Mouse (Mus musculus): ENCODE measurements around the gene Tcp11l2. TPM values are rescaled to one million over a fixed set of nuclear protein-coding genes. Genes with fewer than 3 reads are reported as not detected.

The Tcp11l2 gene
- polyA plus RNA-seq, 1 experiment from 2014 or later, result 15.0 TPM

DNA sequence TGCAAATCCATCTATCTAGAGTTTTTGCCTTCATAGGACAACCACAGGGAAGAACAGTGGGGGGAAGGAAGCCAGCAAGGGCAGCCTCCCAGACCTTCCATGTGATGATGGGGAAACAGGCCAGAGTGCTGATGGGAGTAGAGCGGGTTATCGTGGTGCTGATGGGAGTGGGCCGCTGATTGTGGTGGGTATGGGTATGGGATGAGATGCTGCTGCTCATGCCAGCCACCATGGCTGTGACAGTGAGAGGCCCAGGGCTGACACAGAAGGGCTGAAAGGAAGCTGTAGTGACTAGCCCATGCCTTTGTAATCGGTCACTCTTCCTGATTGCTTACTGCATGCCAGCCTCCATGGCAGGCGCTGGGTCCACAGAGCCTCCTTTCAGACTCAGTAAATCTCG, 36.8 kb upstream of the Tcp11l2 start:
- WGBS, result 86% methylated on average over 6 of the region's 6 CpGs
- Histone ChIP-seq H3K4me3 (replicated peaks) (no peak overlapping the region), H3K27me3 (no peaks in the 10 kb centered on the region), H3K36me3 (no peaks in the 10 kb centered on the region), H3K9ac (replicated peaks) (no peak overlapping the region), H3K4me1 (replicated peaks) (peaks cover 6% of the 10 kb centered on the region; the same call in 1 of the 2 replicates), H3K4me2 (no peak overlapping the region), H3K27ac (no peak overlapping the region), H3K9me3 (no peaks in the 10 kb centered on the region)
- ATAC-seq (ENCODE audit: insufficient number of reproducible peaks, insufficient read depth, low FRiP score, low TSS enrichment, low read depth), result no peak

GRCm38 (mm10) chr10:84542802-84543658, 33.4 kb upstream of the Tcp11l2 start:
- Histone ChIP-seq H3K27me3 (no peaks in the 10 kb centered on the region), H3K4me3 (replicated peaks) (no peak overlapping the region), H3K36me3 (no peaks in the 10 kb centered on the region), H3K9me3 (no peaks in the 10 kb centered on the region), H3K9ac (replicated peaks) (no peak overlapping the region), H3K4me1 (replicated peaks) (peaks cover 6% of the 10 kb centered on the region; the same call in 1 of the 2 replicates), H3K4me2 (no peak overlapping the region), H3K27ac (no peak overlapping the region)
- ATAC-seq (ENCODE audit: insufficient number of reproducible peaks, insufficient read depth, low FRiP score, low TSS enrichment, low read depth), result no peak
- 67% methylated on average over 11 of the region's 11 CpGs for WGBS

DNA sequence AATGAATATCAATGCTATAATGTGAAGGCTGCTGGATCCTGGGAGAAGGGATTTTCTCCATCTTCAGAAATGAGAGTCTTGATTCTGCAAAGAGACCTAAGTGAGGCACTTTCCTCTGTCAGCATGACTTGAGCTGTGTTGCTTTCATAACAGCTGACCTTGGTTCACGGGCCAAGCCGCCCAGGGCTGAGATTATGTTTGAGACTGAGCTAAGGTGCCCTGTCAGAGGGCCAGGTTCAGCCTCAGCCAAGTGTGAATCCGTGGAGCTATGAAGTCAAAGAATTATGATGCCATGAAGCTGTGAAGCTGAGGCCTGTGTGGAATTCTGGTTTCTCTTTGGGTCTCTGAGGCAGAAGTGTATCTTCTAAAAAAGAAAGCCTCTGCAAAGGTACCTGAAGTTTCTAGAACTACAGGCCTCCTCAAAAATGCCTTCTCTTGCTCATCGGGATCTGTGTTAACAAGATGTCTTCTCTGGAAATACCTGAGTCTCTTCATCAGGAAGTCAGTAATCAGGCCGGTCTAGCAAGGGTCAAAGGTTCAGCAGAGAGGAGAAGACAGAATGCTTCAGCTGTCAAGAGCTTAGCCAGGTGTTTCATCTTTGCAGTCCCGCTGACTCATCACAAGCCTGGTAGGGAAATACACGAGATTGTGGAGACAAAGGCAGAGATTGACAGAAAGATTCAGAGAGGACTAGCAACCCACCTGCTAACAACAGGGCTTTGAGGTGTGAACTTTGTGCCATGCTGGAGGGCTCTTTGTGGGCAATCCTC, 31.4 kb upstream of the Tcp11l2 start:
- Histone ChIP-seq H3K36me3 (no peaks in the 10 kb centered on the region), H3K9ac (replicated peaks) (no peak overlapping the region), H3K9me3 (no peaks in the 10 kb centered on the region), H3K27me3 (no peaks in the 10 kb centered on the region), H3K4me3 (replicated peaks) (no peak overlapping the region), H3K27ac (no peak overlapping the region), H3K4me1 (replicated peaks) (peaks cover 6% of the 10 kb centered on the region; the same call in 1 of the 2 replicates), H3K4me2 (no peak overlapping the region)
- no peak for ATAC-seq (ENCODE audit: insufficient number of reproducible peaks, insufficient read depth, low FRiP score, low TSS enrichment, low read depth)
- 56% methylated on average over 7 of the region's 7 CpGs for WGBS

GRCm38 (mm10) chr10:84549146-84549919, 27.1 kb upstream of the Tcp11l2 start:
- no peak overlapping the region for H3K27ac ChIP-seq
- H3K4me3 ChIP-seq (replicated peaks), result no peak overlapping the region
- WGBS, result 85% methylated on average over 17 of the region's 17 CpGs
- no peaks in the 10 kb centered on the region for H3K9me3 ChIP-seq
- H3K4me2 ChIP-seq, result no peak overlapping the region
- H3K4me1 ChIP-seq (replicated peaks), result peaks cover 2% of the 10 kb centered on the region; the same call in 1 of the 2 replicates
- H3K36me3 ChIP-seq, result no peaks in the 10 kb centered on the region
- H3K9ac ChIP-seq (replicated peaks), result no peak overlapping the region
- no peak for ATAC-seq (ENCODE audit: insufficient number of reproducible peaks, insufficient read depth, low FRiP score, low TSS enrichment, low read depth)
- no peaks in the 10 kb centered on the region for H3K27me3 ChIP-seq

DNA sequence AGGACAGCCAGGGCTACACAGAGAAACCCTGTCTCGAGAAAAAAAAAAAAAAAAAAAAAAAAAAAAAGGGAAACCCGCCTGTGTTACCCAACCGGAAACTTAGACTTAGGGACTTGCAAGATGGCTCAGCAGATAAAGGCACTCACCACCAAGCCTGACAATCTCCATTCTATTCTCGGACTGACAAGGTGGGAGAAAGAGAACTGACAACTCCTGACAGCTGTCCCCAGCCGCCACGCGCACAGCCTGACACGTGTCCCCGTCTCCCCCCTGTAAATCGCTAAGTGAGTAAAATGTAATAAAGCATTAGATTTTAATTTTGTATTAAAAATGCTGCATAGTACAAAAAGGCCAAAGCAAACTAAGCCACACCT, 26.5 kb upstream of the Tcp11l2 start:
- 83% methylated on average over 10 of the region's 10 CpGs for WGBS
- ATAC-seq (ENCODE audit: insufficient number of reproducible peaks, insufficient read depth, low FRiP score, low TSS enrichment, low read depth), result no peak

DNA sequence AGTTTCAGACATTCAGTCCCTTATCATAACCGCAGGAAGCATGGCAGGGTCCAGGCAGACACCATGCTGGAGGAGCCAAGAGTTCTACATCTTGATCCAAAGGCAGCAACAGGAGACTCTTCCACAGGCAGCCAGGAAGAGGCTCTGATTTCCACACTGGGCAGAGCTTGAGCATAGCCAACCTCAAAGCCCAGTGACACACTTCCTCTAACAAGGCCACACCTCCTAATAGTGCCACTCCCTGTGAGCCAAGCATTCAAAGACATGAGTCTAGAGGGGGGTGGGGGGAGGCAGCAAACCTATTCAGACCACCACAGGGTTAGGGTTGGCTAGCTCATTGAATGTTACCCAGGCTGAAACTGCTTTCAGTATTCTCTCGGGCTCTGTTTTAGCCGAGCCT, 24.6 kb upstream of the Tcp11l2 start:
- H3K36me3 ChIP-seq, result no peaks in the 10 kb centered on the region
- no peak for ATAC-seq (ENCODE audit: insufficient number of reproducible peaks, insufficient read depth, low FRiP score, low TSS enrichment, low read depth)
- no peak overlapping the region for H3K4me2 ChIP-seq
- H3K27ac ChIP-seq, result no peak overlapping the region
- no peaks in the 10 kb centered on the region for H3K9me3 ChIP-seq
- 89% methylated on average over 3 of the region's 3 CpGs for WGBS
- H3K4me3 ChIP-seq (replicated peaks), result no peak overlapping the region
- no peaks in the 10 kb centered on the region for H3K4me1 ChIP-seq (replicated peaks)
- no peaks in the 10 kb centered on the region for H3K27me3 ChIP-seq
- H3K9ac ChIP-seq (replicated peaks), result no peak overlapping the region

More for the DNA sequence above, 26.5 kb upstream of the Tcp11l2 start:
- Histone ChIP-seq H3K9me3 (no peaks in the 10 kb centered on the region), H3K27ac (no peak overlapping the region), H3K4me3 (replicated peaks) (no peak overlapping the region), H3K36me3 (no peaks in the 10 kb centered on the region), H3K4me1 (replicated peaks) (no peaks in the 10 kb centered on the region), H3K9ac (replicated peaks) (no peak overlapping the region), H3K4me2 (no peak overlapping the region), H3K27me3 (no peaks in the 10 kb centered on the region)

DNA sequence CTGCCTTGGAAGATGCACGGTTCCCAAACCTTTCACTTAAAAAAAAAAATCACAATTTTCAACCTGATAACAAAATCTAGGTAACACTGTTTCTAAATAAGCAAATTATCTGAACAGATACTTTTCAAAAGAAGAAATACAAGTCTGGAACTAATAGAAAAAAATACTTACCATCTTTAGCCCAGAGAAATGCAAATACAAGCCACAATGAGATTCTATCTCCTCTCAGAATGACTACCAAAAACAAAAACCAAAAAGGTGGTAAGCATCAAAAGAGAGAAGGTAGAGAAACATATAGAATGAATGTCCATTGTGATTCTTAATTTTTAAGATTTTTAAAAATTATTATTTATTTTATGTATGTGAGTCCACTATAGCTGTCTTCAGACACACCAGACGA, 23.9 kb upstream of the Tcp11l2 start:
- H3K4me3 ChIP-seq (replicated peaks), result no peak overlapping the region
- 88% methylated on average over 2 of the region's 2 CpGs for WGBS
- no peak overlapping the region for H3K27ac ChIP-seq
- no peaks in the 10 kb centered on the region for H3K27me3 ChIP-seq
- no peak overlapping the region for H3K9ac ChIP-seq (replicated peaks)
- no peak overlapping the region for H3K4me2 ChIP-seq
- H3K36me3 ChIP-seq, result no peaks in the 10 kb centered on the region
- ATAC-seq (ENCODE audit: insufficient number of reproducible peaks, insufficient read depth, low FRiP score, low TSS enrichment, low read depth), result no peak
- H3K9me3 ChIP-seq, result no peaks in the 10 kb centered on the region
- H3K4me1 ChIP-seq (replicated peaks), result no peaks in the 10 kb centered on the region

DNA sequence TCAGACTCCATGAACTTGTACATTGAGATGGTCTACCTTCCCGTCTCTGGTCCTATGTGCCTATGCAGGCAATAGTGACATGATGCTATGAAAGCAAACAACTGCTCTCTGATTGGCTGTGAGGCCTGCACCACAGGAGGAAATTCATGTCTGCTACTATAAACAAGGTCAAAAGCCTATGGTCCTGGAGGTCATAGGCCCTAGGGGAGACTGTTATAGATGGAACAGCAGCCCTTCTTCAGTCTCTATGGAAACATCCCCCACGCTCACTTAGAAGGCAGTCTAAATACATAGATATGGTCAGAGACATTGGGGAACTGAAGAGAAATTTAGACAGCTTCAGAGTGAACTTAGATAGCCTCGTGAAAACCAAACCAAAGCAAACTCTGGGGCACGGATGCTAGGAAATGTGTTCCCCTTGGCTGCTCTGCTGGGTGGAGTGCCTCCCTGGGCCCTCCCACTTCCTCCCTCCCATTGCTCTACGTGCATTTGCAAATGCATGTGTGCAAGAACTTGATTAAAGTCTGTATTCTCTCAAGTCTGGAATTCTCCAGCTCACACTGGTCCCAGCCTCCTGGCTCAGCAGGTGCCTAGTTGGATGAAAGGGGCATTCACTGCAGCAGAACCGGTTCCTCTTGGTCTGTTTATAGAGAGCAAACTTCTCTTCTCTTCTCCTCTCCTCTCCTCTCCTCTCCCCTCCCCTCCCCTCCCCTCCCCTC, 22.0 kb upstream of the Tcp11l2 start:
- no peak overlapping the region for H3K9ac ChIP-seq (replicated peaks)
- no peaks in the 10 kb centered on the region for H3K36me3 ChIP-seq
- H3K4me2 ChIP-seq, result no peak overlapping the region
- H3K4me3 ChIP-seq (replicated peaks), result no peak overlapping the region
- H3K27me3 ChIP-seq, result no peaks in the 10 kb centered on the region
- ATAC-seq (ENCODE audit: insufficient number of reproducible peaks, insufficient read depth, low FRiP score, low TSS enrichment, low read depth), result no peak
- no peaks in the 10 kb centered on the region for H3K4me1 ChIP-seq (replicated peaks)
- no peak overlapping the region for H3K27ac ChIP-seq
- WGBS, result 43% methylated on average over 6 of the region's 6 CpGs
- H3K9me3 ChIP-seq, result peaks cover 11% of the 10 kb centered on the region

GRCm38 (mm10) chr10:84556120-84556519, 20.3 kb upstream of the Tcp11l2 start:
- no peak overlapping the region for H3K27ac ChIP-seq
- H3K9ac ChIP-seq (replicated peaks), result no peak overlapping the region
- no peak for ATAC-seq (ENCODE audit: insufficient number of reproducible peaks, insufficient read depth, low FRiP score, low TSS enrichment, low read depth)
- H3K9me3 ChIP-seq, result peaks cover 11% of the 10 kb centered on the region
- no peak overlapping the region for H3K4me3 ChIP-seq (replicated peaks)
- H3K4me2 ChIP-seq, result no peak overlapping the region
- H3K36me3 ChIP-seq, result no peaks in the 10 kb centered on the region
- H3K27me3 ChIP-seq, result no peaks in the 10 kb centered on the region
- WGBS, result 78% methylated on average over 2 of the region's 2 CpGs
- H3K4me1 ChIP-seq (replicated peaks), result no peaks in the 10 kb centered on the region

- H3K36me3 ChIP-seq, result no peaks in the 10 kb centered on the region
- H3K27ac ChIP-seq, result no peak overlapping the region
- H3K4me2 ChIP-seq, result no peak overlapping the region
- no peak overlapping the region for H3K4me3 ChIP-seq (replicated peaks)
- H3K9me3 ChIP-seq, result peaks cover 11% of the 10 kb centered on the region
- peaks cover 12% of the 10 kb centered on the region for H3K4me1 ChIP-seq (replicated peaks)
- H3K9ac ChIP-seq (replicated peaks), result no peak overlapping the region
- 87% methylated on average over 1 of the region's 1 CpGs for WGBS
- no peak for ATAC-seq (ENCODE audit: insufficient number of reproducible peaks, insufficient read depth, low FRiP score, low TSS enrichment, low read depth)
- no peaks in the 10 kb centered on the region for H3K27me3 ChIP-seq
Observed at GRCm38 (mm10) chr10:84558511-84558910, 17.9 kb upstream of the Tcp11l2 start.

Data from limb, embryonic 12.5 days (tissue).